Mouse (Mus musculus): ENCODE results near the gene Ubald1.

DNA sequence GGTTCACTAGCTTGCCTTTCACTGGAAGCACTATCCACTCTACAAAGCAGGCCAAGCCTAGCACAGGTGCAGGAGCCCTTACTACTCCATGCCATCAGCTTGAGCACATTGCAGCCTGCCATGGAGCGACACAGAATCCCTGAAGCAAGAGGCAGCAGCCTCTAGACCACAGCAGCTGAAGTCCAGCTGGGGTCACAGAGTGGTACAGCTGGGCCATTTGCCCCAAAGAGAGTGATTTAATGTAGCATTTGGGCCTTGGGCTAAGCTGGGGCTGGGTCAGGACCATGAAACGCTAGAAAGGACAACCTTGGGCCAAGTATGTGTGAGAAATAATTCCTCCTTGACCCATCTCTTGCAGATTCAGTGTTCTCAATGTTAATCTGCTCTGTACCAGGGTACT is 32.0 kb downstream of the Ubald1 start:
- TF ChIP-seq CTCF (IDR thresholded peaks at IDR 0.05; ENCODE audit: borderline replicate concordance, control insufficient read depth, extremely low read depth, insufficient read depth, low read length, poor library complexity) (no peak), POLR2A (IDR thresholded peaks at IDR 0.05; ENCODE audit: control insufficient read depth, extremely low read depth, insufficient read depth, low read length, poor library complexity) (no peak)
